Mouse (Mus musculus): ENCODE measurements around the gene Rnf223.
"Not testable (repeated sequence)": the region's sequence is repeated elsewhere in the genome, so short reads cannot be mapped to it uniquely, and the experiment has no call there.

Rnf223 gene

GRCm38 (mm10) chr4:156130940-156131339 is 627 bp downstream of the Rnf223 start:
- DNase-seq = no peak

DNA sequence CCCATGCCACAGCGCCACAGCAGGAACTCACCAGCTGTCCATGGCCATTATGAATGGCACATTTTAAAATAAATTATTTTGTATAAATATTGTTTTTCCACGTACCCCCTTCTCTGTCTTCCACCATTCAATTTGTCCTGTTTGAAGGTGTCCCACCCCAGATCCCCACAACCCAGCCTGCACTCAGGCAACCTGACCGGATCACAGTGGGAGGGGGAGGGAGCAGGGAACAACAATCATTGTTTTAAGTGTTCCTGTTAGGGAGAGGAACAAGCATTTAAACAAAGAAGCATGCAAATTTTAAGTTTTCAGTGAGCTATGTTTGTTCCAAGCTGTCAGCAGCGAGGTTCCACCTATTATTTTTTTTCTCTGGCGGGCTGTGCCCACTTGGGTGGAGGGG is 3.0 kb downstream of the Rnf223 start:
- DNase-seq = no peak

- DNase-seq = peak; percentile 32
Measured at GRCm38 (mm10) chr4:156133943-156134605, 3.8 kb downstream of the Rnf223 start.

DNA sequence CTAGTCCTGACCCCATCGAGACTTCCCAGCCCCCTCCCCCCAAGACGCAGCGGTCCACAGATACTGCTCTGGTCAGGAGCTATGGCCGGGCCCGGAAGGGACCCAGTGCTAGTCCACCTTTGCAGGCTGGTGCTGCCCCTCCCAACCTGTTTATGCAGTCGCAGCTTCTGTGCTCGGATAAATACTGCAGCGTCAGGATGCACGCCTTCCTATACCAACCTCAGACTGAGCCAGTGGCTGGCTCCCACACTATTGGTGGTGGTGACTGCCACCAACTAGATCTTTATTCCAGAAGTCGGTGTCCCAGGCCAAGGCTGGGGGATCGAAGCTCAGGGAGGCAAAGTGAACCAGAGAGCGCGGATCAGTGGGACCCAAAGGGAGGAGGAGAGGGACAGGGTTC is 4.8 kb downstream of the Rnf223 start:
- no peak for DNase-seq

- DNase-seq = no peak
Measured at GRCm38 (mm10) chr4:156135801-156136200, 5.5 kb downstream of the Rnf223 start.

DNA sequence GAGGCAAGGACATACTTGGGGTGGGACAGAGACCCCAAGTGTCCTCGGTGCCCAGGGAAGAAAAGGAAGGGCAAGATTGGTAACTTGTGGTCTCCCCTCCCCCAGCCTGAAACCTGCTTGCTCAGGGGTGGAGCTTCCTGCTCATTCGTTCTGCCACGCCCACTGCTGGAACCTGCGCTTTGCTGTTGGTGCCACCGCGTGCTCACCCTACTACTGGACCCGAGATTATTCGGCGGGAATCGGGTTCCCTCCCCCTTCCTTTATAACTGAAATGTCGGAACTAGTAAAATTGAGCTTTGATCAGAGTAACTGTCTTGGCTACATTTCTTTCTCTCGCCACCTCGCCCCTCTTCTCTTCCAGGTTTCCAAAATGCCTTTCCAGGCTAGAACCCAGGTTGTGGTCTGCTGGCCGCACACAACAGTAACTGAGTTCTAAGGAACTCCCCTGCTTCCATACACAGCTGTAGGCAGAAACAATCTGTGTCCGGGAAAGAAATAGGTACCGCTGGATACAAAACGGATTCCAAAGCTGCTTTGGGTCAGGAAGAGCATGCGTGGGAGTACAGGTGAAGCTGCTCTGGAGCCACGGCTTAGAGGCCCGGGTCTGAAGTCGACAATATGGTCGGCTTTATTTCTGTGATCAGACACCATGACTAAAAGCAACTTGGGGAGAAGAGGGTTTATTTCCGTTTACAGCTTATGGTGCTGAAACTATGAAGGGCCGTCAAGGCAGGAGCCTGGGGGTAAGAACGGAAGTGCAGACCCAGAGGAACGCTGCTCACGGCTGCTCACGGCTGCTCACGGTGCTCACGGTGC is 6.2 kb downstream of the Rnf223 start:
- DNase-seq = no peak

- not testable (repeated sequence) for DNase-seq
Measured at GRCm38 (mm10) chr4:156150887-156151286, 20.6 kb downstream of the Rnf223 start.

DNA sequence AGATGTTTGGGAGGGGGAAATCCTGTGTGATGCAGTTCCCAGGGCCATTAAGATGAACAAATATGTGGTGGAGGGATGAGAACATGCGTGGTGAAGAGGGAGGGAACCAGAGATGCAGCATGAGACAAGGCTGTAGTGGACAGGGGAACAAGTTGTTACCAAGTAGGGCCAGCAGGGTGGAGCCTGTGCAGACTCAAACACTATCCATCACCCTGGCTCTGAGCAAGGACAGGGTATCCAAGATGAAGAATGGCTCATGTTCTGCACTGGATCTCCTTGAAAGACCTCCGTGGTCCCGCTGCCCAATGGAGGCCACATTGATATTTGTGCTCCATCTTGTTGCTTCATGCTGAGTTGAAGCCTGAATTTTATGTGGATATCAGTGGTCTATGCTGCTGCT is 24.5 kb downstream of the Rnf223 start:
- DNase-seq = no peak

- no peak for DNase-seq
Measured at GRCm38 (mm10) chr4:156166477-156166876, 36.2 kb downstream of the Rnf223 start.

GRCm38 (mm10) chr4:156168611-156169010 is 38.3 kb downstream of the Rnf223 start:
- DNase-seq = no peak

- no peak for DNase-seq
Measured at GRCm38 (mm10) chr4:156169129-156169528, 38.8 kb downstream of the Rnf223 start.

GRCm38 (mm10) chr4:156171828-156172227 is 41.5 kb downstream of the Rnf223 start:
- DNase-seq = peak; percentile 6

GRCm38 (mm10) chr4:156177630-156178029 is 47.3 kb downstream of the Rnf223 start:
- no peak for DNase-seq

Data from kidney, postnatal 10 days (tissue).